Mouse (Mus musculus): ENCODE results near the gene Mrm1.
"Not testable (repeated sequence)": the region's sequence is repeated elsewhere in the genome, so short reads cannot be mapped to it uniquely, and the experiment has no call there.

Gene Mrm1

GRCm38 (mm10) chr11:84818961-84819692, at the start of gene Mrm1:
TSS of gene Mrm1 (minus strand) at chr11:84819515.
- DNase-seq (ENCODE audit: low read depth, low spot score), result peak; percentile 52

GRCm38 (mm10) chr11:84868786-84869259, 49.5 kb upstream of the Mrm1 start:
- no peak for DNase-seq (ENCODE audit: low read depth, low spot score)

- DNase-seq (ENCODE audit: low read depth, low spot score), result no peak
Observed at GRCm38 (mm10) chr11:84867586-84867985, 48.3 kb upstream of the Mrm1 start.

- DNase-seq (ENCODE audit: low read depth, low spot score), result no peak
Observed at GRCm38 (mm10) chr11:84865268-84865667, 46.0 kb upstream of the Mrm1 start.

- no peak for DNase-seq (ENCODE audit: low read depth, low spot score)
Observed at GRCm38 (mm10) chr11:84855285-84855684, 36.0 kb upstream of the Mrm1 start.

- no peak for DNase-seq (ENCODE audit: low read depth, low spot score)
Observed at GRCm38 (mm10) chr11:84847475-84848090, 28.3 kb upstream of the Mrm1 start.

GRCm38 (mm10) chr11:84846741-84847474, 27.6 kb upstream of the Mrm1 start:
- no peak for DNase-seq (ENCODE audit: low read depth, low spot score)

- no peak for DNase-seq (ENCODE audit: low read depth, low spot score)
Observed at GRCm38 (mm10) chr11:84839330-84839729, 20.0 kb upstream of the Mrm1 start.

GRCm38 (mm10) chr11:84829495-84829894, 10.2 kb upstream of the Mrm1 start:
- DNase-seq (ENCODE audit: low read depth, low spot score), result not testable (repeated sequence)

- no peak for DNase-seq (ENCODE audit: low read depth, low spot score)
Observed at GRCm38 (mm10) chr11:84828516-84829399, 9.4 kb upstream of the Mrm1 start, which contains the start of gene Dhrs11. TSS of gene Dhrs11 (minus strand) at chr11:84828994.

GRCm38 (mm10) chr11:84827901-84828503, 8.7 kb upstream of the Mrm1 start:
- no peak for DNase-seq (ENCODE audit: low read depth, low spot score)

GRCm38 (mm10) chr11:84827492-84827891, 8.2 kb upstream of the Mrm1 start:
- no peak for DNase-seq (ENCODE audit: low read depth, low spot score)

GRCm38 (mm10) chr11:84826185-84826584, 6.9 kb upstream of the Mrm1 start:
- DNase-seq (ENCODE audit: low read depth, low spot score), result no peak

- no peak for DNase-seq (ENCODE audit: low read depth, low spot score)
Observed at GRCm38 (mm10) chr11:84825261-84825807, 6.0 kb upstream of the Mrm1 start.

GRCm38 (mm10) chr11:84823484-84823897, 4.2 kb upstream of the Mrm1 start:
- no peak for DNase-seq (ENCODE audit: low read depth, low spot score)

GRCm38 (mm10) chr11:84822487-84822886, 3.2 kb upstream of the Mrm1 start:
- no peak for DNase-seq (ENCODE audit: low read depth, low spot score)

GRCm38 (mm10) chr11:84821131-84821770, 1.9 kb upstream of the Mrm1 start:
- no peak for DNase-seq (ENCODE audit: low read depth, low spot score)

- peak; percentile 62 for DNase-seq (ENCODE audit: low read depth, low spot score)
Observed at GRCm38 (mm10) chr11:84818085-84818960, 992 bp downstream of the Mrm1 start.

- DNase-seq (ENCODE audit: low read depth, low spot score), result no peak
Observed at GRCm38 (mm10) chr11:84817362-84817761, 2.0 kb downstream of the Mrm1 start.

Data from brain, embryonic 18.5 days (tissue).